Mouse (Mus musculus) right cerebral cortex, postnatal 36 days (tissue): ENCODE data around the gene Eef1akmt2.

Source experiments
- DNase-seq, 2 experiments: peaks; one replicate each; pipeline ENCODE4 v3.0.0; 2022; ENCODE audit warnings: low spot score in 2 of 2, mixed read lengths in 1 of 2

The Eef1akmt2 gene

DNA sequence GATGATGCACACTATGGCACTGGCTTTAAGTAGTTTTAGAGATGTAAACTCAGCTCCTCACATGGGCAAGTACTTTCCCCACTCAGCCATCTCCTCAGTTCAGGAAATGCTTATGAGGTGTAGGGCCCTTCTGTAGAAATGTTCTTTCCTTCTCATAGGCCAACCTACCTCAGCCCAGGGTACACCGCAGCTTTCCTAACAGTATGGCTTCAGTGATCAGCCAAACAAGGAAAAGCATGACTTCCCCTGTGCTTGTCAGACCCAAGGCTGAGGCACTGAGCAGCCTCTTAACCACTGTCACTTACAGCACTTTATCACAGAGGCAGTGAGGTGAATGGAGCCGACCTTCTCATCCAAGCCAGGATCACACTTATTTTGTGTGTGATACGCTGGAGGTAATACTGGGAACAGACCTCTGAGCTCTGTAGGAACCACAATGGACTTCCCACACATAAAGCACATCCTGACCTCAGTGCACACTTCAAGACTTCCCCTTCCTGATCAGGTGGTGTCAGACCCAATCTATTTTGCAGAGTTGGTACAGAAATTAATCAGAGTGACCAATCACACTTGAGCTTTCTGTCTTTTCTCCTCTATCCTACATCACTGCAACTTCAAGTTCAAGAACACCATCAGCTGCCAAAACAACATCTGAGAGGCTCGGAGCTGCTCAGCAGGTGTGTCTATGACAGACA is 64.8 kb downstream of the Eef1akmt2 start:
- no peak for DNase-seq

DNA sequence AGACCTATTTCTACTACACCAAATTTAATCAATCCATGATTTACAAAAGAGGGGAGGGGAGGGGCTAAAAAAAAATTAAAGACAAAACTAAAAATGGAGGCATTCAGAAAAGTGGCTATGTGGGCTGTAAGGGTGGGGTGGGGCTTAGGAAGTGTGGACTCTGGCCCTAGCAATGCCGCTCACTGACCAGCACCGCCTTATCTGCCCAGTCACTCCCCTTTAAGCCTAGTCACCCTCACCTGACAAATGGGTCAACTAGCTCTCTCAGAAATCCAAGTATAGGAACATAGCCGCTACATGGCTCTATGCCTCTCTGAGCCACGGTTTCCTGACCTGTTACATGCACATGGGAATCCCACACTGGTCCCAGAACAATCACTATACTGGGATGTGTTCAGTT is 65.5 kb downstream of the Eef1akmt2 start:
- no peak for DNase-seq

GRCm38 (mm10) chr7:132786522-132786921 is 66.0 kb downstream of the Eef1akmt2 start:
- DNase-seq: no peak

- no peak for DNase-seq
Measured at GRCm38 (mm10) chr7:132786011-132786410, 66.5 kb downstream of the Eef1akmt2 start.

GRCm38 (mm10) chr7:132784101-132784500 is 68.4 kb downstream of the Eef1akmt2 start:
- DNase-seq: no peak

DNA sequence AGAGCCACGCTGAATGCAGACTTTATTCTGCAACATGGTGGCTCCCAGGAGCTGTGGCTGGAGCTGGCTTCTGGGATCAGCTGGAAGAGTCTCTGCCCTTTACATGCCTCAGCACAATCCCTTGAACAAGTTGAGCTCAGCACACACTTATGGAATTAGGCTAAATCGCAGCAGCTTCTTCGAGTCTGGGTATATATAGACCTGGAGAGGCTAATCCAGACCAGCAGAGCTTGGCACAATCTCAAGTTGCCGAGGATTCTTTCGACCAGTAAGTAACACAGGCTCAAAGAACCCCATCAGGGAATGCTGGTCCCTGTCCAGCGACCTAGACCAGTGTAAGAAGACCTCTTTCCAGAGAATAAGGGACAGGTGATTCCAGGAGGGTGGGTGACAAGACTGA is 70.6 kb downstream of the Eef1akmt2 start:
- DNase-seq: no peak

DNA sequence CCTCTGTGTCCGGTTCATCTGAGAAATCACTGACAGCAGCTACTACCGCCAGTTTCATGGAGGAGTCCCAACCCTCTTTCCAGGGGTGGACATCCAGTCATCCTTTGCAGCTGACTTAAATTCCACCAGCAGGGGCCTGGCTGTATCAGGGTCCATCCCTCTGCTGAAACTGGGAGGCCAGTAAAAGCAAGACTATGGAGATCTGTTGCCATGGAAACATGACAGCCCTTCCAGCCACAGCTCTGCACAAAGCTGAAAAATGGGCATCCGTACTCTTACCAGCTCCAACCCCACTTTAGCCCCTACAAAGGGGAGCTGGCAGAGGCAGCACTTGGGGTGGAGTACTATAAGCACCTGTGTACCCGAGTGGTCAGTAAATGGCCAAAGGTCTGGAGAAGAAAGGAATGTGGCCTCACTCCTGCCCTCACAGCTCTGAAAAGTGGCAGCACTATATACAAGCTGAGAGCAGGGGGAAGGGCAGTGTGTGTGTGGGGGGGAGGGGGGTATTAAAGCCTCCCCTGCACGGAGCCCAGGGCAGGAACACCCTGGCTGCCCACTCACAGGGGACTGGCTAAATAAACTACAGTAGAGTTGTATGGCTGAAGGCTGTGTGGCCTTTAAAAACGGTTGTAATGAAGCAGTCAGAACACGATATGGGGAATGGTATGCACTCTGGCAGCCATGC is 71.2 kb downstream of the Eef1akmt2 start:
- DNase-seq: no peak

- no peak for DNase-seq
Measured at GRCm38 (mm10) chr7:132780611-132781010, 71.9 kb downstream of the Eef1akmt2 start.

DNA sequence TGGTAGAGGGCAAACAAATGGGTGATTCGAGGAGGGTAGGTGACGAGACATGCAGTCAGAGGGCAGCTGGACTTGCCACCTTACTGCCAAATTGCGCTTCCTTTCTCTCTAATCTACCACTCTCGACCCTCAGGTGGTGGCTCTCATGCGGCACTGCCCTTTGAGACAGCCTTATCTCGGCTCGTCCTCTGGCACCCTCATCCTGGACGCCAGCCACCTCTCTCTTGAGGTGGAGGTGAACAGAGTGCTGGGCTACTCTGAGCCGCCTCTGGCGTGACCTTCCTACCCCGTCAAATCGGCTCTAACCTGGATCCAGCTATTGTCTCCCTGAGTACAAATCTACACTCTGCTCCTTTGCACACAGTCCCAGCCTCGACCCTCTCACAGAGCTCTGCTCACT is 73.8 kb downstream of the Eef1akmt2 start:
- no peak for DNase-seq

DNA sequence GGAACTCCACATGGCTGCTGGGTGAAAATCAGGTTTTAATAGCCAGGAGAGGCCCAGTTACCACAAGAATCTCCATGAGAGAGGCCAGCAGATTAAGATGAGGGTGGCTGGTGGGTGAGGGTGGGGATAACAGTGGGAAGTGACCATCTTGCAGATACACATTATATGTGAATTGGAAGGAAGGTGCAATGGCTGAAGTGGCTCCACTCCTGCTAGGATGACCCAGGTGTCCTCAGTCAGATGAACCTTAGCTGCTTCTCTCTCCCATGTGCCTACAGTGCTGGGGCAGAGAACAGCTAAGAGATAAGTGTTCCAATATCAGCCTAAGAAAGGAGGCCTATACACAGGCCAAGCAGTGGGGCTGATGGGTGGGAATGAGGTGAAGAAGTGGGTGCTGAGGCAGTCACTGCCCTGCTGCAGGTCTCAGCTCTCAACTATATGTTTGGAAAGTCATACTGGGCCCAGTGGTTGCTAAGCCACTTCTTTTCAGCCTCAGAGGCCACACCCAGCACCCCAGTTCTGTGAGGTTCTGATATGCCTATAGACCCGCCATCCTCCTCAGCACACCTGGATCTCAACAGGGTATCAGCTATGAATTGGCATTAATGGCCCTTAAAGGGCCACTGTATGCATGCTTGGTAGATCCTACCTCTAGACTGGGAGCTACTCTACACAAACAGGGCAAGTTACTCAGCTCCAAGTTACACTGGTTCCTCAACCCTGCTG is 74.6 kb downstream of the Eef1akmt2 start:
- no peak for DNase-seq
